Mouse (Mus musculus): ENCODE measurements around the gene Thy1. TPM values are rescaled to one million over a fixed set of nuclear protein-coding genes. Genes with fewer than 3 reads are reported as not detected.

The Thy1 gene
- polyA plus RNA-seq, 1 experiment from 2014 or later, result 4.5 TPM

- Histone ChIP-seq H3K4me3 (ENCODE audit: low read depth, low read length) (no peak overlapping the region), H3K27me3 (ENCODE audit: control insufficient read depth, insufficient read depth, low read length) (no peaks in the 10 kb centered on the region), H3K9me3 (ENCODE audit: control insufficient read depth, low read length) (no peaks in the 10 kb centered on the region), H3K4me2 (replicated peaks; ENCODE audit: low read depth) (no peak overlapping the region), H3K4me1 (replicated peaks; ENCODE audit: control insufficient read depth, insufficient read depth) (no peaks in the 10 kb centered on the region), H3K27ac (replicated peaks) (no peak overlapping the region), H3K36me3 (ENCODE audit: control insufficient read depth, insufficient read depth, low read length) (no peaks in the 10 kb centered on the region), H3K9ac (ENCODE audit: low read length) (no peak overlapping the region)
- ATAC-seq (ENCODE audit: low FRiP score, low TSS enrichment) (no peak), DNase-seq (ENCODE audit: low spot score) (no peak)
- 78% methylated on average over 5 of the region's 5 CpGs for WGBS
- TF ChIP-seq EP300 (optimal IDR thresholded peaks at IDR 0.05) (no peak), CTCF (IDR thresholded peaks at IDR 0.05; ENCODE audit: low read depth) (no peak)
Observed at GRCm38 (mm10) chr9:44016304-44016703, 26.9 kb upstream of the Thy1 start.

- no peak overlapping the region for H3K27ac ChIP-seq (replicated peaks)
- H3K9ac ChIP-seq (ENCODE audit: low read length), result no peak overlapping the region
- no peak overlapping the region for H3K4me3 ChIP-seq (ENCODE audit: low read depth, low read length)
- H3K36me3 ChIP-seq (ENCODE audit: control insufficient read depth, insufficient read depth, low read length), result no peaks in the 10 kb centered on the region
- no peak for DNase-seq (ENCODE audit: low spot score)
- no peaks in the 10 kb centered on the region for H3K4me1 ChIP-seq (replicated peaks; ENCODE audit: control insufficient read depth, insufficient read depth)
- no peak overlapping the region for H3K4me2 ChIP-seq (replicated peaks; ENCODE audit: low read depth)
- no peaks in the 10 kb centered on the region for H3K27me3 ChIP-seq (ENCODE audit: control insufficient read depth, insufficient read depth, low read length)
- H3K9me3 ChIP-seq (ENCODE audit: control insufficient read depth, low read length), result no peaks in the 10 kb centered on the region
- no peak for TF ChIP-seq EP300 (optimal IDR thresholded peaks at IDR 0.05)
- no peak for TF ChIP-seq CTCF (IDR thresholded peaks at IDR 0.05; ENCODE audit: low read depth)
- no peak for ATAC-seq (ENCODE audit: low FRiP score, low TSS enrichment)
- 69% methylated on average over 5 of the region's 5 CpGs for WGBS
Observed at GRCm38 (mm10) chr9:44017846-44018245, 25.3 kb upstream of the Thy1 start.

GRCm38 (mm10) chr9:44020001-44020400 lies 23.2 kb upstream of the Thy1 start:
- Histone ChIP-seq H3K4me1 (replicated peaks; ENCODE audit: control insufficient read depth, insufficient read depth) (no peaks in the 10 kb centered on the region), H3K9me3 (ENCODE audit: control insufficient read depth, low read length) (no peaks in the 10 kb centered on the region), H3K36me3 (ENCODE audit: control insufficient read depth, insufficient read depth, low read length) (no peaks in the 10 kb centered on the region), H3K4me3 (ENCODE audit: low read depth, low read length) (no peak overlapping the region), H3K27ac (replicated peaks) (no peak overlapping the region), H3K27me3 (ENCODE audit: control insufficient read depth, insufficient read depth, low read length) (no peaks in the 10 kb centered on the region), H3K4me2 (replicated peaks; ENCODE audit: low read depth) (no peak overlapping the region), H3K9ac (ENCODE audit: low read length) (no peak overlapping the region)
- no peak for DNase-seq (ENCODE audit: low spot score)
- TF ChIP-seq CTCF (IDR thresholded peaks at IDR 0.05; ENCODE audit: low read depth) (no peak), EP300 (optimal IDR thresholded peaks at IDR 0.05) (no peak)
- 78% methylated on average over 7 of the region's 7 CpGs for WGBS
- no peak for ATAC-seq (ENCODE audit: low FRiP score, low TSS enrichment)

GRCm38 (mm10) chr9:44022100-44022847 lies 20.9 kb upstream of the Thy1 start:
- Histone ChIP-seq H3K27ac (replicated peaks) (no peak overlapping the region), H3K9ac (ENCODE audit: low read length) (no peak overlapping the region), H3K27me3 (ENCODE audit: control insufficient read depth, insufficient read depth, low read length) (no peaks in the 10 kb centered on the region), H3K4me1 (replicated peaks; ENCODE audit: control insufficient read depth, insufficient read depth) (no peaks in the 10 kb centered on the region), H3K4me2 (replicated peaks; ENCODE audit: low read depth) (no peak overlapping the region), H3K4me3 (ENCODE audit: low read depth, low read length) (no peak overlapping the region), H3K9me3 (ENCODE audit: control insufficient read depth, low read length) (no peaks in the 10 kb centered on the region), H3K36me3 (ENCODE audit: control insufficient read depth, insufficient read depth, low read length) (no peaks in the 10 kb centered on the region)
- DNase-seq (ENCODE audit: low spot score) (no peak), ATAC-seq (ENCODE audit: low FRiP score, low TSS enrichment) (no peak)
- no peak for TF ChIP-seq CTCF (IDR thresholded peaks at IDR 0.05; ENCODE audit: low read depth)
- WGBS, result 71% methylated on average over 8 of the region's 8 CpGs

GRCm38 (mm10) chr9:44024096-44024495 lies 19.1 kb upstream of the Thy1 start:
- H3K9me3 ChIP-seq (ENCODE audit: control insufficient read depth, low read length), result no peaks in the 10 kb centered on the region
- no peak overlapping the region for H3K9ac ChIP-seq (ENCODE audit: low read length)
- ATAC-seq (ENCODE audit: low FRiP score, low TSS enrichment) (no peak), DNase-seq (ENCODE audit: low spot score) (no peak)
- no peak overlapping the region for H3K27ac ChIP-seq (replicated peaks)
- WGBS, result 73% methylated on average over 3 of the region's 3 CpGs
- no peaks in the 10 kb centered on the region for H3K27me3 ChIP-seq (ENCODE audit: control insufficient read depth, insufficient read depth, low read length)
- H3K4me3 ChIP-seq (ENCODE audit: low read depth, low read length), result no peak overlapping the region
- no peaks in the 10 kb centered on the region for H3K4me1 ChIP-seq (replicated peaks; ENCODE audit: control insufficient read depth, insufficient read depth)
- TF ChIP-seq CTCF (IDR thresholded peaks at IDR 0.05; ENCODE audit: low read depth) (no peak), EP300 (optimal IDR thresholded peaks at IDR 0.05) (no peak)
- no peaks in the 10 kb centered on the region for H3K36me3 ChIP-seq (ENCODE audit: control insufficient read depth, insufficient read depth, low read length)
- H3K4me2 ChIP-seq (replicated peaks; ENCODE audit: low read depth), result no peak overlapping the region

GRCm38 (mm10) chr9:44029580-44030236 lies 13.5 kb upstream of the Thy1 start:
- no peak overlapping the region for H3K4me2 ChIP-seq (replicated peaks; ENCODE audit: low read depth)

More at GRCm38 (mm10) chr9:44029580-44030236, 13.5 kb upstream of the Thy1 start:
- DNase-seq (ENCODE audit: low spot score) (no peak), ATAC-seq (ENCODE audit: low FRiP score, low TSS enrichment) (no peak)
- WGBS, result 33% methylated on average over 5 of the region's 5 CpGs
- no peak overlapping the region for H3K27ac ChIP-seq (replicated peaks)
- no peaks in the 10 kb centered on the region for H3K27me3 ChIP-seq (ENCODE audit: control insufficient read depth, insufficient read depth, low read length)
- H3K4me3 ChIP-seq (ENCODE audit: low read depth, low read length), result no peak overlapping the region
- no peaks in the 10 kb centered on the region for H3K9me3 ChIP-seq (ENCODE audit: control insufficient read depth, low read length)
- no peak overlapping the region for H3K9ac ChIP-seq (ENCODE audit: low read length)
- no peak for TF ChIP-seq CTCF (IDR thresholded peaks at IDR 0.05; ENCODE audit: low read depth)
- no peak for TF ChIP-seq EP300 (optimal IDR thresholded peaks at IDR 0.05)
- no peaks in the 10 kb centered on the region for H3K4me1 ChIP-seq (replicated peaks; ENCODE audit: control insufficient read depth, insufficient read depth)
- no peaks in the 10 kb centered on the region for H3K36me3 ChIP-seq (ENCODE audit: control insufficient read depth, insufficient read depth, low read length)
